Mouse (Mus musculus) gonadal fat pad, adult 2 months (tissue): ENCODE data around the gene Rnf128. TPM values are rescaled to one million over a fixed set of nuclear protein-coding genes. Genes with fewer than 3 reads are reported as not detected.
A peak's percentile ranks its signal among the peaks of the same experiment; 100 is the strongest.
"Not testable (repeated sequence)": the region's sequence is repeated elsewhere in the genome, so short reads cannot be mapped to it uniquely, and the experiment has no call there.

Experiments used
- DNase-seq: peaks from one replicate; pipeline ENCODE4 v3.0.0-alpha.2; 2012; ENCODE audit warnings: low read depth
- polyA plus RNA-seq: library from polyadenylated mRNA; depleted of rRNA; stranded (reverse); fragments of >200 nt; gene quantifications from 2 replicates; pipeline ENCODE4 v1.2.3, GENCODE M21; 2012; rRNA removed

Rnf128 gene
- 34.3 and 46.6 TPM in 2 replicates for polyA plus RNA-seq

DNA sequence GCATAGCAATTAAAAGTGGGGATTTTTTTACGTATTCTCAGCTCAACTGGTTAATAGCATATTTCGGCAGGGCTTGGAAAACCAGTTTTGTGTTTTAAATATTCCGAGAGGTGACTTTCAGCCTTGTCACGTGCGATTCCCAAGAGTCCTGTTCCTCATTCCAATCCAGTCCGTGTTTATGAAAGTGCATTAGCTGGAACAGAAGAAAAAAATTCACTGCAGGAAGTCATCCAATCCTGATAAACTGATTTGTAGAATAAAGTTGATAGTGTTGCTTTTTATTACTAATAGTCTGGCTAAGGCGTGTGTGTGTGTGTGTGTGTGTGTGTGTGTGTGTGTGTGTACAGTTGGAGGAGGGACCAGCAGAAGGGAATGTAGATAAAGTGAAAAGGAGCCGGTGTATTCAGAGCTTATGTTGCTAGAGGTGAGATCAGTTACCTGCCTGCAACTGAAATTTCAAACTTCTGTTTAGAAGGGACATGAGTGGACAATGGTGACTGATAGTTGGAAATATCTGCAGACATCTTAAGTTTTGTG, at the start of gene Rnf128:
Gene Rnf128, plus strand, starts transcription at position 392 of the 537 bp plus-strand sequence.
- DNase-seq = no peak

DNA sequence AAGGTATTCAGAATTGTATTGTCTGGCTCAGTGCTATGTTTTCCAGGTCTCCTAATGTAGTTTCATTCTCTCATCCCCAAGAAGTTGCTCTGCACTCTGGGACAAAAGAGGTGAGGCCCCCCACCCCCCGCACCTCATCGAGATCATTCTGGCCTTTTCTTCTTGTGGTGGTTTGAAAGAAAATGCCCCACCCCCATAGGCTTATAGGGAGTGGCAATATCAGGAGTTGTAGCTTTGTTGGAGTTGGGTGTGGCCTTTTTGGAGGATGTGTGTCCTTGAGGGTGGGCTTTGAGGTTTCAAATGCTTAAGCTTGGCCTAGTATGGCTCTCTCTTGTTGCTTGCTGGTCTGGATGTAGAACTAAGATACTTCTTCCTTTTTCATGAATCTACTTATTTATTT, 47.0 kb upstream of the Rnf128 start:
- no peak for DNase-seq

DNA sequence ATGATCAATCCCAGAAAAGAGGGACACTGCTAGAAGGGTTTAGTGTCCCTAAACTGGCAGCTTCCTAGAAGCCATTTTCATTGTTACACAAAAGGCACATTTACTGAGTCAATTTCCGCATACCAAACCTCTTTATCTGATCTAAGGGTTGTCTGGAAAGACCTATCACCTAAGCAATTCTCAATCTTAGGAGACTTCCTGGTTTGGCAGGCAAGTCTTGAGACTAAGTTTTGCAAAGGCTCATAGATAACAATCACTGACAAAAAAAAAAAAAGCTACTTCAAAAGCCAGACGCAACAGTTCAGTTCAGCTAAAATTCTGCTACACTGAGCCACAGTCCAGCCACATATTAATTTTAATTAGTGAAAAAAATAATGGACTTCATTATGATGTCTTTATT, 43.9 kb upstream of the Rnf128 start:
- peak; percentile 1 for DNase-seq

DNA sequence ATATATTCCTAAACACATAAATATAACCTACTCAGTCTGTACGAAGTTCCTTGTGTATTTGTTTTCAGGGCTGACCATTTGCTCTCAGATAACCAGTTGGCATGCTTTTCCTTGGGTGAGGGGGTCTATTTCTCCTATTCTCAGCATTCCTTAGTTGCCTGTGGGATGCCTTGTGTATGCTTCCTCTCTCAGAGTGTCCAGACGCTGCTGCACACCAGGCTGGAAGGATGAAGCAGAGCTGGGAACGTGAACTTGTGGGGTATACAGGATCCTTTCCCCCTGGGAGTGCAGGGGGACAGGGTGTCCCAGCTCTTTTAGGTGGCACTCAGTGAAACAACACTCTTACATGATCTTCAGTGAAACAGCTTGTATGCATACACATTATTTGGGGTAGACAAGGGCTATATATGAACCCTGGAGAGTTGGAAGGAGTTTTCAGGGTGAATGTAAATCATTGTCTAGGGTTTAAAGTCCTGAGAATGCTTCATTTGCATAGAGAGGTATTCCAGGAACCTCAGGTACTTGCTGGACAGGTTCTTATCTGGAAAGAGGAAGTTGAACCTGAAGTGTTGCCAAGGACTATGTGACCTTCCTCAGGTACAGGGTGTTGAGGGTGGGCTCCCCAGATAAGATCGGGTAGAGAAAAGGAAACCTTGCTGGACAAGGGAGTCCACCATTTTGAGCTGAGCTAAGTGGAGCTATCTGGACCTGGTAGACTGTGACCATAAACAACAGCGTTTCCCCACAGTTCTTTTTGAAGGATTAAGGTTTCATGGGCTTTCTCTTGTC, 38.6 kb upstream of the Rnf128 start:
- DNase-seq = no peak

DNA sequence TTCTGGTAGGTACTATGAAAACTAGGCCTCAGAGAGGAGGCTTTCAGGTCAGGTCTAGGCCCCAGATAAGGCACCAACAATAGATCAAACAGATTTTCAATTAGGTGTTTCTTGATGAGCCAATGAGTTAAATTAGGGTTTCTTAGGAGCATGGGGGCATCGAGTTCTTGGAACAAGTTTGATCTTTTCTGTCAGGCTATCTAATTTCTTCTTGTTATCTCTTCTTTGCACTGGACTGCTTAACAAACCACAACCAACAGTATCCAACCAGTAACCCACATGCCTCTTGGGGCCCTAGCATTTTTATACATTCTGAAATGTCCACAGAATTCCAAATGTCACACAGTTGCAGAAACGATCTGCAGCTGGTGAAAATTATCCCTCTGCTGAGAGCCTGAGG, 37.4 kb upstream of the Rnf128 start:
- no peak for DNase-seq

DNA sequence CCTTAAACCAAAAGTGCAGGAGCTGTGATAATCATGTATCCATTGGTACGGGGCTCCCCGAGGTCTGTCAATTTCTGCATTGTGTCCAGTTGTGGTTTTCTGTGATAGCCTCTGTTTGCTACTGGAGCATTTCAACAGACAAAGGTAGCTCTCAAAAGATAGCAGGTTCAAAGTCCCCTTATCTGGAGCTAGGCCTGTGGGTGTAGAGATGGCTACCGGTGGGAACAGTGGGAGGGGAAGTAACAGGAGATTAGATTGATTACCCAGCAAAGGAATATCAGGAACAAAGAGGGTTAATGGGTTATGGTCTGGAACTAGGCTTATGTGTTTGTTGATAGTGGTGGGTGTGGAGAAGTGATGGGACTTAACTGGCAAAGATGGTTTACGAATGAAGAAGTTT, 36.1 kb upstream of the Rnf128 start:
- DNase-seq = no peak

DNA sequence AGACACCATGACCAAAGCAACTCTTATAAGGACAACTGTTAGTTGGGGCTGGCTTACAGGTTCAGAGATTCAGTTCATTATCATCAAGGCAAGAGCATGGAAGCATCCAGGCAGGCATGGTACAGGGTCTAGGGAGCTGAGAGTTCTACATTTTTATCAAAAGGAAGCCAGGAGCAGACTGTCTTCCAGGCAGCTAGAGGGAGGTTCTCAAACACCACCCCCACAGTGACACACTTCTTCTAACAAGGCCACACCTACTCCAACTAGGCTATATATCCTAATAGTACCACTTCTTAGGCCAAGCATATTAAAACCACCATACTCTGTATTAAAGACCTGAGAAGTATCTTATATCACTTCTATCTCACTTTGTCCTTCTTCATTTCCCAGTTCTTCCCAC, 33.4 kb upstream of the Rnf128 start:
- no peak for DNase-seq

DNA sequence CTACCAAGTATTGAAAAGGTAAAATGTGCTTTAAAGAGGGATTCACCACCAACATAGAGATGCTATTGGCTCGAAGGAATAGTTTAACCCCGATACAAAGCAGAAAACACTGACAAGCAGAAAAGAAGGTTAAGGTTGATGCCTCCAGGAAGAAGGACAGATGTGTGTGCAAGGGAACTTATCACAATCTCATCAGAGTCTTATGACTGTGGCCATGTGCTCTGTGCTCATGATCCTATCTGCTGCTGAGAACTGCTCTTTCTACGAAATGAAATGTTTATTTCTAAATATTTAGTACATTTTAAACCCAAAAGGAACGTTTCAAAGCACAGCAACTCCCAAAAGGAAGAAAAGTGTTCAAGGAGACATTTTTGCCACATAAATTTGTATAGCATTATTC, 30.8 kb upstream of the Rnf128 start:
- DNase-seq = no peak

DNA sequence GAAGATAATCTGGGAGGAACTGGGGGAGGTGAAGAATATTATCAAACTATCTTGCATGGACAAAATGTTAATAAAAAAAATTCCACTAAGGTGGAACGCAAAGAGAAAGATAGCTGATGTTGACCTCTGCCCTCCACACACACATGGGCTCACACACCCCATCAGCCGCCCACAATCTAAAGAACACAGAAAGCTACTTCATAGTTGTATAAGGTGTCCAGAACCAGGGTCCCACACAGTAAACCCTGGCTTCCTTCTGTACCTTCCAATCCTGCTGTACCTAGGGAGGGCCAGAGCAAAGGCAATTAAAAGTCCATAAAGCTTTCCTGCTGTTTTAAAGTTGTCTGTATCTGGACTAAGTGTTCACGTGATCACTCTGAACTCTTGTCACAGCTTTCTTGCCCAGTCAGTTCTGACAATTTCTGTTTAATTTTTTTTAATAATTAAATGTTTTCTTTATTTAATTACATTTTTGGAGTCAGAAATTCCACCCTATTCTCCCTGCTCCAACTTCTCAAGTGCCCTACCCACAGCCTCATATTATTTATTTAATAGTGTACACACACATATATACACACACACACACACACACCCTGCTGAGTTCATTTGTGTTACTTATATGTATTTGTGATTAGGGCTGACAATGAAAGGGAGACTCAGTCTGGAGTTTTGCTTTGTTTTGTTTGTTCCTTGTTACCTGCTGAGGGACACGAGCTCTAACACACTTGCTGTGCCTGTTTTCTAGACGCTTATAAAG, 25.3 kb upstream of the Rnf128 start:
- DNase-seq = no peak

DNA sequence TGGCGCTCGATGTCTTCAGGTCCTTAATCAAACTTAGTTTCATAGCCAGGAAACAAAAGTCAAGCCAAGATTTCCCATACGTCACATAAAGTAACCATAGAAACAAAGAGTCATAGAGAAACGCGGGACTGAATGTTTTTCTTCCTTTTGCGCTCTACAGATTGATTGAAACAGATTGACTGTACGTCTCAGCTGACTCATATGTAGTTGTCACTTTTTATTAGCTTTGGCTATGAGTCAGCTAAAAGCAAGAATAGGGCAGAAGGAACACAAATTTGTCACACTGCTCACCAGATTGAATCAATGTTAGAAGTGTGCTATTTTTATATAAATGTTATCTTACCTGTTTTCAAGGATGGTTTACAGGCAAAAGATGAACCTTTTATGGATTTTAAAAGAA, 19.4 kb upstream of the Rnf128 start:
- DNase-seq = no peak

DNA sequence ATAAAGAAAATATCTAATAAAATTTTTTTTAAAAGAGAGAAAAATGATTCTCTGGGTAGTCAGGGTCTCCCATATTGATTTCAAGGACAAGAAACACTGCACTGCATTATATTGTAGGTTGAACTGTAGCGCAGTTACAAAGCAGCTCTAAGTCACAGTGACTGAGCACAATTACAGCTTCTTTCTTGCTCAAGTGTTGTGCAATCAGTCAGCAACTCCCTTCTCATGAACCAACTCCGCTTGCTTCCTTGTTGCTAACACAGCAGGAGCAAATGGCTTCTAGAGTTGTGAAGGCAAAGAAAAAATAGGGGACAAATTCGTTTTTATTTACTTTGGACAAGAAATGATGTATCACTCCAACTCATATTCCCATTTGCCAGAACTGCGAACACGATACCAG, 12.7 kb upstream of the Rnf128 start:
- DNase-seq = peak; percentile 6

DNA sequence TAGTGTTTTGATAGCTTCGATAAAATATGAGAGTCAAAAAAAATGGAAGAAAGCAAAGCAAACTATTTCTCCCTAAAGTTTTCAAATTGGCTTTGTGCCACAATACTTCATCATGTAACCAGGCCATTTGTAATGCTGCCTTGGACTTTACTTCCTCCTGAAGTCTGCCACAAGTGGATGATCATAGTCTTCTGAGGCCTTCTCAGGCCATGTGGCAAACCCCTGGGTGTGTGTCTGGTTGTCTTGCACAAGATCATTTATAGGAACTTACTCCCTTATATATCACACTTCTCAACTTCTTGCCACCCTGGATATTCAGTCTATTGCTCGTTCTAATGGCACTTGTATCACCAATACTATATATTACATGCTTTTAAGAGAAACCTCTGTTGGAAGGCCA, 11.0 kb upstream of the Rnf128 start:
- DNase-seq = no peak

DNA sequence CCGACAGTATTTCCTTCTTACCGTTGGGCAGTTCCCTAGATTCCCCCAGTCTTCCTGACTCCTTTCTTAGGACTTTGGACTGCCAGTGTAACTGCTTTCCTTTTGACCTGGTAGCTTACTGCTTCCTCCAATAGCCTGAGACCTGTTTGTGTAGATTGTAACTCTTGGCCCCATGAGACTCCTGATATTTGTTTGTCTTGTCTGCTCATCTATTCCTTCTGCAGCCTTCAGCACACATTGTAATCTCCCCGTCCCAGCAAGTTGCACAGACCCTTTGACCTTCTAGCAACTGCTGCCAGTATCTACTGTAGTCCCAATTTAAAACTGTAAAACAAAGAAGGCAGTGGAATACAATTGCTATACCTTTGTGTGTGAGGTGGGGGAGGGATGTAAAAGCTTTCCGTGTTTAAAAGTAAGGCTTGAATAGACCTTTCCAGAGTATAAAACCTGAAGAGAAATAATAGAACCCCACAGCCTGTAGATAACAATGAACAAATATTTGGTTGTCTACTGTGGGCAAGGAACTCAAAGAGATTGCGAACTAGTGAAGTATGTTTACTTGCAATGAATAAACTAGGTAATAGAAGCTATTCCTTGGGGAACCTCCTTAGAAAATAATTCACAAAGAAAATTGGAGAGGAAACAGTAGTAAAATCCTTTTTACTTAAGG, 726 bp upstream of the Rnf128 start:
- DNase-seq = no peak

DNA sequence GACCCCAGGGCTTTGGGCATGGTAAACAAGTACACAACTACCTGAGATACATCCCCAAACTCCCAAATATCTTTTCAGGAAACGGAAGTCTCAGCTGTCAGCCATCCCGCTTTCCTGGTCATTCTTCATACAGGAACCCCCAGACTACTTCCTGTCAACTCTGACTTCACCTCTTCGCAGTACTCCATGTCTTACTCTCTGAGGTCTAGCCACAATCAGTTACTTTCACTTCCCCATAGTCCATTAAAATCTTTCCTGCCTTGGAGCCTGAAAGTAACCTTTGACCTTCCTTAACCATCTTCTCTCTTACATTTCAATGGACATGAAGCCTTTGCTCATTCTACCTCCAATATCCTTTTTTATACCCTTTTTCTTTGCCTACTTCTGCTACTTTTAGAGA, 6.9 kb downstream of the Rnf128 start:
- no peak for DNase-seq

DNA sequence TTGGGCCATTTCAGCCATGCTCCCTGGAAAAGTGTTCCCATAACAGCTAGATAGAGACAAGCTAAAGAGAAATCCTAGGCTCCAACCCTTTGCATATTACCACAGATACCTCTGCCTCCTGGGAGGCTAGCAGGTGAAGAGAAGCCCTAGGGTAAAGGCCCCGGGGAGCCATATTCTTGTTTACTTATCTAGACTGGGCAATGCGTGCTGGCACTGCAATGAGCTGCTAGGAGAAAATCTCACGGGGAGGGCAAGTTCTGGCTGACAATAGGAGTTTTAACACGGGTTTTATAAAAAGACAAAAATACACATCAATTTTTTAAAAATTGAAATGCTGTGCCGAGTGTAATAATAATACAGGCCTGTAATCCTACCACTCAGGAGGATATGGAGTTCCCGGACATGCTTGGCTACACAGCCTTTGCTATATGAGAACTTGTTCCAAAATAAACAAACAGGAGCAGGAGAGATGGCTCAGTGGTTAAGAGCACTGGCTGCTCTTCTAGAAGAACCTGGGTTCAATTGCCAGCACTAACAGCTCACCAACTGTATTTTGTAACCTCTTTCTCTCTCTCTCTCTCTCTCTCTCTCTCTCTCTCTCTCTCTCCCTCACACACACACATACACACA, 15.6 kb downstream of the Rnf128 start:
- no peak for DNase-seq

DNA sequence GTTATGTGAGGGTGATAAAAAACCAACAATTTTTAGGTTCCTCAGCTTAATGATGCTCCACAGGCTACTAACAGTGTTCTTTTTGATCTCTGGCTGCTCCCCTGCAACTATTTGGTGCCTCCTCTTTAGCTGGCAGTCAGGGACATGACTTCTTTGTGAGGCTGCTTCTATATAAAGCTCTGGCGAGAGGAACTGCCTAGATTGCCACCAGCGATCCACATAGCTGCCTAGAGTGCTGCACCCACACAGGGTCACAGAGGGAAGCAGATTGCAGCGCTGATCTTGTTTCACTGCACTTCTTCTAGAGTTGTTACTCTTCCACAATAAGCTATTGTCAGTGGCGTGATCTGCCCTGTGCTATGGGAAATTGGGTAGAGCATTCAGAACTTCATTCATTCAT, 20.5 kb downstream of the Rnf128 start:
- no peak for DNase-seq

DNA sequence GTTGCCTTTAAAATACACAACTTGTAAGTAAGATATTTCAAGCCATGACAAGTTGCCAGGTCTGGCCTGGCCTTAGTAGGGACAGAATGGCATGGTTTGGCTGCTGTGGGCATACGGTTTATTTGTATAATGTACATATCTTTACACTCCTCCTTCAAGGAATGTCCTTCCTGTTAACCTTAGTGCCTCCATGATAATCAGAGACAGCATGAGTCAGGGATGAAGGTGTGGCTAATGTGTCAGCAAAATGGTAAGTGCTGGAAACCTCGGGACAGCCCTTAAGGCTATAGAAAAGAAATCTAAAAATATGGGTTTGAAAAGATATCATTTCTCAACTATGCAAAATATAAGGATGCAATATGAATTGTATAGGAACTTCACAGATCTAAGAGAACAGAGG, 23.6 kb downstream of the Rnf128 start:
- not testable (repeated sequence) for DNase-seq

DNA sequence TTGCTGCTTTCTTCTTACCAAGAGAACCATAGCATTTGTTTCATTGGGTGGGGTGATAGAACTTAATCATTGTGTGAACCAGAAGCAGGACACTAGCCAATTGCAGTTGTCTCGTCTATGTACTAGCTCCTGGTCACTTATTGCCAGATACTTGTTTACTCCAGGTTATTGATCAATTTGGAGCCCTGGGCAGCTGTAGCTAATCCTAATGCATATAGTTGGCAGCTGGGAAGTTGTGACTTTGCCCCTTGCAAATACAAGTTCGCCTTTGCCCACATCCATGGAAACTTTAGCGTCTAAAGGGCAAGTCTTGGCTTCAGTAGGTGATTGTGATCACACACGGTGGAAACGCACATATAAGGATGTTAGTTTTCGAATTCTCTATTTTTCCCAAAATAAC, 33.3 kb downstream of the Rnf128 start:
- no peak for DNase-seq

DNA sequence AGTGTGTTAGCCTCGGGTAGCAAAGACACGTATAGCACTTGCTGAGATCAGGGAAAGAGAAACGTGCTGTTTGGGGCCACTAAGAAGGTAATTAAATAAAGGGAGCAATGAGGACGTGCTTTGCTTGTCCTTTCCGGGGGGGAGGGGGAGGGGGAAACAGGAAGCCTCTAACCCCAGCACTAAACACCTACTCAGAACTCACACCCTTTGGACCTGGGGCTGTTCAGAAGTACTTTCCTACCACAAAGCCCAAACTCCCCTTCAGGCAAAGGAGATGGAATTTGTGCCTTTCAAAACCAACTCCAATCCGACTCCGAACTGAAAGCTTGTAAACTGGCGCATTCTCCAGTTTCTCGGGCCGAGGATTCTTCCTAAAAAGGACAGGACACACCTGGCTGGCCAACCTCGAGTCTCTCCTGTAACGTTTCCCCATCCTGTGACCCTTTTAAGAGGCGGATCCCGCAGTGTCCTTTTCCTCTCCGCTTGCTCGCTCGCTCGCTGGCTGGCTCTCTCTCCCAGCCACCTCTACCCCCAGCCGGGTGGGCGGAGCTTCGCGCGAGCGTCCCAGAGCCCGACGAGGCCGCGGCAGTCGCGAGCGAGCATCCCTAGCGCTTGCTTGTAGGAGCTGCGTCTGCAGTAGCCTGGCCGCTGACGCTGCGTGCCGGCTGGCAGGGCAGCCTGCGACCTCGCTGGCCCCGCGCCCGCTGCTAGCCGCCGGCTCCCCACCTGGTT, 47.1 kb downstream of the Rnf128 start:
- peak; percentile 17 for DNase-seq

DNA sequence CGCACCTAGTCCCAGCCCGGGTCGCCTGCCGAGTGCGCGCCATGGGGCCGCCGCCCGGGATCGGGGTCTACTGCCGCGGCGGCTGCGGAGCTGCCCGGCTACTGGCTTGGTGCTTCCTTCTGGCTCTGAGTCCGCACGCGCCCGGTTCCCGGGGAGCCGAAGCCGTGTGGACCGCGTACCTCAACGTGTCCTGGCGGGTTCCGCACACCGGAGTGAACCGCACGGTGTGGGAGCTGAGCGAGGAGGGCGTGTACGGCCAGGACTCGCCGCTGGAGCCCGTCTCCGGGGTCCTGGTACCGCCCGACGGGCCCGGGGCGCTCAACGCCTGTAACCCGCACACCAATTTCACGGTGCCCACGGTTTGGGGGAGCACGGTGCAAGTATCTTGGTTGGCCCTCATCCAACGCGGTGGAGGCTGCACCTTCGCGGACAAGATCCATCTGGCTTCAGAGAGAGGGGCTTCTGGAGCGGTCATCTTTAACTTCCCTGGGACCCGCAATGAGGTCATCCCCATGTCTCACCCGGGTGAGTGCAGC, 47.7 kb downstream of the Rnf128 start:
- no peak for DNase-seq

DNA sequence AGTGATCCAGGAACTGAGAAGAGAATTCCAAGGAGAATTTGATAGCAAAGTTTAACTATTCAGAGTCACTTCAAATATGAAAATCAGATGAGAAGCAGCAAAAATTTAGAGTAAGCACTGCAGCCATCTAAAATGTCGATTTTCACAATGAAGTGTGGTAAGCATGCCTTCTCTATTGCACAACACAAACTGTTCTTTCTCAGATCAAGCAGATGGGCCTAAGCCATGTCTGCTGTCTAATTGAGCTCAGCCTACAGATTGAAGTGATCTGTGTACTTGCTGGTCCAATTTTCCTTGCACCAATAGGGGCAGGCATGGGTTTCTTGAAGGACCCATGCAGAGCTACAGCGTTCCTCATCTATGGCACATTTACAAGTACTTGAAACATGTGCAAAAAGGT, 51.6 kb downstream of the Rnf128 start:
- DNase-seq = no peak
